Mouse (Mus musculus): ENCODE results near the gene Cnksr3. TPM values are rescaled to one million over a fixed set of nuclear protein-coding genes. Genes with fewer than 3 reads are reported as not detected.
A peak's percentile ranks its signal among the peaks of the same experiment; 100 is the strongest.

Cnksr3 gene
- polyA plus RNA-seq, 1 experiment from 2014 or later: 13.4 TPM

DNA sequence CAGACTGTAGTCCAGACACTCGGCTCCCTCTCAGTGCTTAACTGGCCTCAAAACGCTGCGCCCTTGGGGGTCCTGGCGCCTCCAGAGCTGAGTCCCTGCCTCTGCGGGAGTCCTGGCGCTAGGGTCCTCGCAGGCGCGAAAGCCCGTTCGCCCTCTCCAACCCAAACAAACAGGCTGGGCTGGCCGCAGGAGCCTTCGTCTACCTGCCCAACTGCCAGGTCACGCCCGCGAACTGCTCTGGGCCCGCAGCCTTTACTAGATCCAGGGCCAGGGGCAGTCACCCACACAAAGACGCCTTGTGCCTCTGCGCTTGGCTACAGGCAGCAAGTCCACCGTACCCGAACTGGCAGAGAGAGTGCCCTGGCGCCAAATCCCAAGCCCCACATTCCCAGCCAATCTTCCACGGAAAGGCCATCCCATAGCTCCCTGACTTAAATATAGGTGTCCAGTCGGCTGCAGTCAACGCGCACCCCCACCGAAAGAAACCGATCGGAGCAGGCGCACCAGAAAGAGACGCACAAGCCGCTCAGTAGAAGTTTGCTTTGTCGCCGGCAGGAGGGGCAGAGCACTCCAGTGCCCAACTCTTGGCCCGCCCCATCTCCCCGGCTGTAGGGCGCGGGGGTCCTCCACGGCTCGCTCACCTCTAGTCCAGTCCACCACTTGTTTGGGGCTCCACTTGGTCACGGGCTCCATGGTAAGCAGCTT, 894 bp downstream of the Cnksr3 start:
- under 1% methylated on average over 41 of the region's 41 CpGs for WGBS
- no peaks in the 10 kb centered on the region for H3K27me3 ChIP-seq (replicated peaks; ENCODE audit: control insufficient read depth, insufficient read depth, low read length)
- H3K9me3 ChIP-seq (ENCODE audit: control insufficient read depth, low read length): no peaks in the 10 kb centered on the region
- peaks cover 40% of the 10 kb centered on the region for H3K4me1 ChIP-seq (ENCODE audit: control insufficient read depth, insufficient read depth, low read length)
- no peaks in the 10 kb centered on the region for H3K36me3 ChIP-seq (ENCODE audit: control insufficient read depth, insufficient read depth, low read length)
- H3K4me2 ChIP-seq (ENCODE audit: low read depth, low read length): peak overlapping the region; percentile 70
- peak overlapping the region; percentile 91 for H3K9ac ChIP-seq (ENCODE audit: low read depth, low read length)
- peak overlapping the region; percentile 95 for H3K27ac ChIP-seq (ENCODE audit: low read length)
- H3K4me3 ChIP-seq (ENCODE audit: low read length): peak overlapping the region; percentile 87
- ATAC-seq: peak; percentile 81

DNA sequence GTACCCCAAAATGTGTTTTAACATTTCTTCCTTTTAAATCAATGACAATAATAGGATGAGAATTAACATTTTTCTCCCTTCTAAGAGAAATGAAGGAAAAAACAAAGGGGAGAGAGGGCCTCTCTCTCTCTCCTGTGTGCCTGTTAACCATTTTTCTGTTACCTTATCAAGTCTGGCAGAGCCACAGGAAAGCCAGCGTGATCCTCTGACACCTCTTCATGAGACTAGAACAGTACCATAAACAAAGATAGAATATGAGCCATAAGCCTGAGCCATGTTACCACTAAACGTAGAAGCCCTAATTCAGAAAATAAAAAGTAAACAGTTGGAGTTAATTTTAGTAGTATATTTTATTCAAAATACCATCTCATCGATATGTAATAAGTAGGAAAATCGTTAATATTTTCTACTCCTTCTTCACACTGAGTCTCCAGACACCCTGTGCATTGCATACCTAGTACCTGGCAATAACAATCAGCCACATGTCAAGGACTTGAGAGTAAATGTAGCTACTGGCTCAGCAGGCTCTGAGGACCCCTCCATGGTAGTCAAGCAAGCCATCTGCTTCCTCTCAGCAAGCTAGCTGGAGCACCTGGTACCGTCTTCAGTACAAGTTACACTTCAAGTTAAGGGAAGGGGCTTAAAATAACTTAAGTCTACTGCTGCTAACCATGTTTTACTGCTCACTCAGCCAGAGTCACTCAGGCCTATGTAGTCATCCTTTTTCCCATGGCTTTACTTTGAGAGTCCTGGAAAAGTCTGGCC, 2.2 kb downstream of the Cnksr3 start:
- 57% methylated on average over 5 of the region's 5 CpGs for WGBS
- no peak for ATAC-seq
- Histone ChIP-seq H3K9ac (ENCODE audit: low read depth, low read length) (peak overlapping the region; percentile 91), H3K4me1 (ENCODE audit: control insufficient read depth, insufficient read depth, low read length) (peaks cover 40% of the 10 kb centered on the region), H3K4me2 (ENCODE audit: low read depth, low read length) (peak overlapping the region; percentile 70), H3K4me3 (ENCODE audit: low read length) (peak overlapping the region; percentile 87), H3K27me3 (replicated peaks; ENCODE audit: control insufficient read depth, insufficient read depth, low read length) (no peaks in the 10 kb centered on the region), H3K36me3 (ENCODE audit: control insufficient read depth, insufficient read depth, low read length) (no peaks in the 10 kb centered on the region), H3K9me3 (ENCODE audit: control insufficient read depth, low read length) (no peaks in the 10 kb centered on the region), H3K27ac (ENCODE audit: low read length) (no peak overlapping the region)

DNA sequence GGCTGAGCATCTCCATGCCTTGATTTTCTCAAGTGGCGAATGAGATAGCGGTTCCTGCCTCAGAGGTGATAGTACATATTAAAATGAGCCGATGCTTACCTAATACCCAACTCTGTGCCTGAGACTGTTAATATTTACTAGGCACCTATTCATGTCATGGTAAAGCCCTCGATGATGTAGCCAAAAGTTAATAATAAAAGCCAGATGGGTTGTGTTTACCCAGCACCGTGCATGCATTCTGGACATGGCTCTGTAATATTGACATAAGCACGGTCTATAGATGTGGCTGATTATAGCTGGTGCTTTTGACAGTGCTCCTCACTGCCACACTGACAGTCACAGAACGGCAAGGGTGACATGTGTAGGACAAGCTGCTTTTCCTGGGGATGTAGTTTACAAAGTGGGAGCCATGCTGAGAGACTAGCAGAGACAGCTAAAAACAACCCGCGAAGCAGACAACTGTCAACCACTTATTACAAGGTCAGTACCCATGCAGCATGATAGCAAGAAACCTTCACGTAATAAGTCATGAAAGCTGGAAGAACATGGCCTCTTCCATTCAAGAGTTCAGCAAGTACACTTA, 3.1 kb downstream of the Cnksr3 start:
- Histone ChIP-seq H3K4me1 (ENCODE audit: control insufficient read depth, insufficient read depth, low read length) (peaks cover 40% of the 10 kb centered on the region), H3K36me3 (ENCODE audit: control insufficient read depth, insufficient read depth, low read length) (no peaks in the 10 kb centered on the region), H3K27ac (ENCODE audit: low read length) (no peak overlapping the region), H3K4me3 (ENCODE audit: low read length) (no peak overlapping the region), H3K4me2 (ENCODE audit: low read depth, low read length) (0 out of 2 replicates have a peak overlapping the region, but pooled peaks have one; percentile 9), H3K9ac (ENCODE audit: low read depth, low read length) (no peak overlapping the region), H3K27me3 (replicated peaks; ENCODE audit: control insufficient read depth, insufficient read depth, low read length) (no peaks in the 10 kb centered on the region), H3K9me3 (ENCODE audit: control insufficient read depth, low read length) (no peaks in the 10 kb centered on the region)
- ATAC-seq: no peak
- 64% methylated on average over 10 of the region's 10 CpGs for WGBS

DNA sequence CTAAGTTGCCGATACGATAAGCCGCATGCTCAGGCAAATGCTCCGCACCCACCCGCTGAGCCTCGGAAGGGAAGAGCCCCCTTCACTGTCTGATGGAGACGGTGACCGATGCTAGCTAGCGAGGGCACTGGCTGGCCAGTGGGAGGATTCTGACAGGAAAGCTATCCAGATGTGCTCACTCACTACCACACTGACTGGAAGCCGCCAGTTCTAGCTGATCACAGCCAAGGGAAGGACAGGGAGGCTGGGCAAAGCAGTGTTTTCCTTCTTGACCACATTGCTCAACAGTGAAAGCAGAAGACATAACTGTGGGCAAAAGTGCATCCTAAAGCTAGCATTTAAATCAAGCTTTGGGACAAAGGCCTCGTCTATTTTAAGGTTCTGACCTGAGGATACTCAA, 4.7 kb downstream of the Cnksr3 start:
- Histone ChIP-seq H3K9ac (ENCODE audit: low read depth, low read length) (no peak overlapping the region), H3K9me3 (ENCODE audit: control insufficient read depth, low read length) (no peaks in the 10 kb centered on the region), H3K27me3 (replicated peaks; ENCODE audit: control insufficient read depth, insufficient read depth, low read length) (no peaks in the 10 kb centered on the region), H3K36me3 (ENCODE audit: control insufficient read depth, insufficient read depth, low read length) (no peaks in the 10 kb centered on the region), H3K4me3 (ENCODE audit: low read length) (no peak overlapping the region), H3K4me2 (ENCODE audit: low read depth, low read length) (no peak overlapping the region), H3K4me1 (ENCODE audit: control insufficient read depth, insufficient read depth, low read length) (peaks cover 26% of the 10 kb centered on the region; the same call in 1 of the 2 replicates), H3K27ac (ENCODE audit: low read length) (no peak overlapping the region)
- ATAC-seq: no peak
- WGBS: 75% methylated on average over 11 of the region's 11 CpGs

DNA sequence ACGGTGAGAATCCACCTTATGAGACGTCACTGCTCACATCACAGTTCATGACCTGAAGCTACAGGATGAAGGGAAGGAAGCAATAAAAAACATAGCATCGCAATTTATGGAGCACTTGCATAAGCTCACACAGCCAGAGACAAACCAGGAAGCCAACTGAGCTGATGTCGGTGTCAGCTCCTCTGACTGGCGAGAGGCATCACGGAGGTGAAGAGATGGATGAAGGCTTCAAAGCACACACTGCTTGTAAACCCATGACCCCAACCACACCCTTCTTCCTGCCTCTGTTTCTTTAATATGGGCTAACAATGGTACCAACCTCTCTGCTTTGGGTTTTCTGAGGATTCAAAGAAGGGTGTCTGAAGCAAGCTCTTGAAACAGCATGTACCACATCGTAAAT, 5.5 kb downstream of the Cnksr3 start:
- ATAC-seq: no peak
- H3K27me3 ChIP-seq (replicated peaks; ENCODE audit: control insufficient read depth, insufficient read depth, low read length): no peaks in the 10 kb centered on the region
- no peaks in the 10 kb centered on the region for H3K36me3 ChIP-seq (ENCODE audit: control insufficient read depth, insufficient read depth, low read length)
- WGBS: 58% methylated on average over 7 of the region's 7 CpGs
- no peaks in the 10 kb centered on the region for H3K9me3 ChIP-seq (ENCODE audit: control insufficient read depth, low read length)
- no peak overlapping the region for H3K4me3 ChIP-seq (ENCODE audit: low read length)
- peaks cover 26% of the 10 kb centered on the region; the same call in 1 of the 2 replicates for H3K4me1 ChIP-seq (ENCODE audit: control insufficient read depth, insufficient read depth, low read length)
- no peak overlapping the region for H3K9ac ChIP-seq (ENCODE audit: low read depth, low read length)
- no peak overlapping the region for H3K27ac ChIP-seq (ENCODE audit: low read length)
- H3K4me2 ChIP-seq (ENCODE audit: low read depth, low read length): no peak overlapping the region

DNA sequence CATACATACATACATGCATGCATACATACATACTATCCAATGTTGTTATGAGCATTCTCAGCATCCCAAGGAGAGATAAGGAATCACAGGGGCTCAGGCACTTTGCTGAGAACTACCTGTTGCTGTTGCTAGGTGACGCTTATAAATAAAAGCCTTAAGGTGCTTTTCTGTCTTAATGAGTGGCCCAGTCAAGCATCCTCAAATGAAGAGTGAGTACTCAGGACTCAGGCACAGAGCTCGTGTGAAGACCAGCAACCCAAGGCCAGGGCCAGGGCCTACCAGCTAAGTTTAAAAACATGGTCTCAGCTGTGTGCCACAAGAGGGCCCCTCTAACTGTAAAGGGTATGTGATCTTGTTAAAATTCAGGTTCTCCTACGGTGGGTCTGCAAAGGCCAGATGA, 6.5 kb downstream of the Cnksr3 start:
- peaks cover 26% of the 10 kb centered on the region; the same call in 1 of the 2 replicates for H3K4me1 ChIP-seq (ENCODE audit: control insufficient read depth, insufficient read depth, low read length)
- H3K4me2 ChIP-seq (ENCODE audit: low read depth, low read length): no peak overlapping the region
- no peaks in the 10 kb centered on the region for H3K36me3 ChIP-seq (ENCODE audit: control insufficient read depth, insufficient read depth, low read length)
- H3K27ac ChIP-seq (ENCODE audit: low read length): no peak overlapping the region
- no peak overlapping the region for H3K4me3 ChIP-seq (ENCODE audit: low read length)
- H3K9ac ChIP-seq (ENCODE audit: low read depth, low read length): no peak overlapping the region
- WGBS: 77% methylated on average over 3 of the region's 3 CpGs
- no peaks in the 10 kb centered on the region for H3K9me3 ChIP-seq (ENCODE audit: control insufficient read depth, low read length)
- ATAC-seq: no peak
- no peaks in the 10 kb centered on the region for H3K27me3 ChIP-seq (replicated peaks; ENCODE audit: control insufficient read depth, insufficient read depth, low read length)

DNA sequence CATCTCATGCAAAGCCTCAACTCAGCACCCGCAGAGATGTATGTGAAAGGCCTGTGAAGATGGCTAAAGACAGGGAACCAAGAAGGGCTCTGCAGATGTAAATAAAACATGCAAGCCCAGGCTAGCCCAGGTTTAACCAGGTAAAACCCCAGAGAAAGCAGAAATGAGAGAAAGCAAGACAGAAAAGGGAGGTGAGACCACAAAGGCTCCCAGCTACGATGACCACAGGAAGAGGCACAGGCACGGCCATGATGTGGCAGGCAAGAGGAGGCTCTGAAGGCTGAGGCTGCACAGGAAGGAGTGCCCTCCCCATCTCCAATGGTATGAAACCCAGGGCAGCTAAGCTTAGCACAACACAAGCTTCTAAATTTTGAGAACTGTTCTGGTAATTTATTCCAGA, 7.1 kb downstream of the Cnksr3 start:
- no peak for ATAC-seq
- Histone ChIP-seq H3K9ac (ENCODE audit: low read depth, low read length) (no peak overlapping the region), H3K27ac (ENCODE audit: low read length) (no peak overlapping the region), H3K4me1 (ENCODE audit: control insufficient read depth, insufficient read depth, low read length) (peaks cover 20% of the 10 kb centered on the region; the same call in 1 of the 2 replicates), H3K4me3 (ENCODE audit: low read length) (no peak overlapping the region), H3K4me2 (ENCODE audit: low read depth, low read length) (no peak overlapping the region), H3K36me3 (ENCODE audit: control insufficient read depth, insufficient read depth, low read length) (no peaks in the 10 kb centered on the region), H3K9me3 (ENCODE audit: control insufficient read depth, low read length) (no peaks in the 10 kb centered on the region), H3K27me3 (replicated peaks; ENCODE audit: control insufficient read depth, insufficient read depth, low read length) (no peaks in the 10 kb centered on the region)
- 88% methylated on average over 3 of the region's 3 CpGs for WGBS

DNA sequence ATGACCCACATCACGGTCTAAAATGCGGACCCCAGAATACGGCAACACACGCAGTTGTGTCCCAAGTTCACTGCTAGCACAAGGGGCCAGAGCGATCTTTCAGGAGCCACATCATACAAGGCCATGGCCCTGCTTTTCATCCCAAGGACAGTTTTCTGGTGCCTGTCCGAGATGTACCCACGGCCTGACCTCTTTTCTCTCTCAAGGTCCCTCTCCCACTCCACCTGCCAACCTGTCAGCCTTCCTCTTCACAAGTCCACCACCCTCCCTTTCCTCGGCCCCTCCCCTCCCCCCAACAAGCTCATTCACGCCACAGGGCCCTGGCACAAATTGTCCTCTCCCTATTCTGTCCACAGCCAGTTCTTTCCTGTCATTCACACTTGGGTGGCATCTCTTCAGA, 9.5 kb downstream of the Cnksr3 start:
- H3K36me3 ChIP-seq (ENCODE audit: control insufficient read depth, insufficient read depth, low read length): no peaks in the 10 kb centered on the region
- H3K27me3 ChIP-seq (replicated peaks; ENCODE audit: control insufficient read depth, insufficient read depth, low read length): no peaks in the 10 kb centered on the region
- no peaks in the 10 kb centered on the region for H3K9me3 ChIP-seq (ENCODE audit: control insufficient read depth, low read length)
- H3K4me3 ChIP-seq (ENCODE audit: low read length): no peak overlapping the region
- 95% methylated on average over 9 of the region's 9 CpGs for WGBS
- no peak overlapping the region for H3K27ac ChIP-seq (ENCODE audit: low read length)
- H3K4me2 ChIP-seq (ENCODE audit: low read depth, low read length): no peak overlapping the region
- H3K4me1 ChIP-seq (ENCODE audit: control insufficient read depth, insufficient read depth, low read length): peaks cover 12% of the 10 kb centered on the region
- H3K9ac ChIP-seq (ENCODE audit: low read depth, low read length): no peak overlapping the region
- no peak for ATAC-seq

DNA sequence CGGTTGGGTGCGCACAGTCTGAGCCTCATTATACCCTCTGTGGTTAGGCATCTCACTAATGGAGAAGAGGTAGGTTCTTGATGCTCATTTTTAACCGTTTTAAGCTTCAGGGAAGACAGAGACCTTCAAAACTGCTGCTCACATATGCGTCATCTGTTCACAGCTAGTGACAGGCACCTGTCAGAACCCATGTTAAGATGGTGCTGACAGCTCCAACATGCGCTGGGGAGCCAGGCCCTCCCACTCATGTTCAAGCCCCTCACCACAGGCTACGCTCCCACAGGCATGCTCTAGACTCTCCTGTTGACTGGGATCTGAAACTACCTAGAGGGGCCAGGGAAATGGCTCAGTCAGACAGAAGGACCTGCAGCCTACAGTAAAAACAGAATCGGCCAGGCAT, 11.4 kb downstream of the Cnksr3 start:
- ATAC-seq: no peak
- WGBS: 90% methylated on average over 7 of the region's 7 CpGs
- H3K4me3 ChIP-seq (ENCODE audit: low read length): no peak overlapping the region
- H3K36me3 ChIP-seq (ENCODE audit: control insufficient read depth, insufficient read depth, low read length): no peaks in the 10 kb centered on the region
- H3K9ac ChIP-seq (ENCODE audit: low read depth, low read length): no peak overlapping the region
- no peak overlapping the region for H3K27ac ChIP-seq (ENCODE audit: low read length)
- peaks cover 18% of the 10 kb centered on the region for H3K4me1 ChIP-seq (ENCODE audit: control insufficient read depth, insufficient read depth, low read length)
- H3K27me3 ChIP-seq (replicated peaks; ENCODE audit: control insufficient read depth, insufficient read depth, low read length): no peaks in the 10 kb centered on the region
- H3K4me2 ChIP-seq (ENCODE audit: low read depth, low read length): no peak overlapping the region
- no peaks in the 10 kb centered on the region for H3K9me3 ChIP-seq (ENCODE audit: control insufficient read depth, low read length)
